Mouse (Mus musculus): ENCODE data around the gene Slfn8. TPM values are rescaled to one million over a fixed set of nuclear protein-coding genes. Genes with fewer than 3 reads are reported as not detected.

Gene Slfn8
- polyA plus RNA-seq (2014; fragmentation: Nextera tagmentation; extraction: Ambion mirVana): 0.11 and 0.28 TPM in 2 replicates

DNA sequence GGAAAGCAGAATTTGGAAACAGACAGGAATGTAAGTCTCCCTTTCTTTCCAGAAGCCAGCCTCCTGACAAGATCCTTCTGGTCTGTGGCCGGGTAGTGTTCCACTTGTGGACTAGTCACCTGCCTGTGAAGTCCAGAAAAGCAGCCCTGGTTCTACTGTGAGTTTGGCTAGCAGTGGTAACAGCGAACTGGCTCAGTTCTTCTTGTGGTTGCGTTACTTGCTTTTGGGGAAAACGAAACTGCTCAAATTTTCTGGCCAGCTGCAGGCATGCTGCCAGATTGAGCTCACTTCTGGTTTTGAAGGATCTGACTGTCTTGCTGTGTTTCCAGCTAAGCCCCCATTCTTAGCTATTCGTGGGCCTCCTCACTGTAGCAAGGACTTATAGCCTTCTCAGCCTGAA, at the start of gene Slfn8:
TSS of gene Slfn8 (minus strand) at position 190 of the 400 bp plus-strand sequence.
- no peaks in the 10 kb centered on the region for H3K27me3 ChIP-seq (ENCODE audit: control insufficient read depth, insufficient read depth, low read length)
- H3K4me3 ChIP-seq (ENCODE audit: low read depth, low read length): no peak within 1 kb of the TSS
- no peak within 1 kb of the TSS for H3K27ac ChIP-seq (ENCODE audit: low read depth, low read length)
- no peak for ATAC-seq (ENCODE audit: low FRiP score)
- no peak for DNase-seq (ENCODE audit: low spot score, missing footprints)
- no peak within 1 kb of the TSS for H3K9ac ChIP-seq (ENCODE audit: low read length)
- no peaks in the 10 kb centered on the region for H3K9me3 ChIP-seq (ENCODE audit: control insufficient read depth, low read length)
- H3K4me2 ChIP-seq: no peak within 1 kb of the TSS
- H3K36me3 ChIP-seq (ENCODE audit: control insufficient read depth, insufficient read depth, low read length): no peaks in the 10 kb centered on the region
- WGBS: 80% methylated on average over 5 of the region's 5 CpGs
- no peaks in the 10 kb centered on the region for H3K4me1 ChIP-seq (ENCODE audit: control insufficient read depth, insufficient read depth, low read length)

DNA sequence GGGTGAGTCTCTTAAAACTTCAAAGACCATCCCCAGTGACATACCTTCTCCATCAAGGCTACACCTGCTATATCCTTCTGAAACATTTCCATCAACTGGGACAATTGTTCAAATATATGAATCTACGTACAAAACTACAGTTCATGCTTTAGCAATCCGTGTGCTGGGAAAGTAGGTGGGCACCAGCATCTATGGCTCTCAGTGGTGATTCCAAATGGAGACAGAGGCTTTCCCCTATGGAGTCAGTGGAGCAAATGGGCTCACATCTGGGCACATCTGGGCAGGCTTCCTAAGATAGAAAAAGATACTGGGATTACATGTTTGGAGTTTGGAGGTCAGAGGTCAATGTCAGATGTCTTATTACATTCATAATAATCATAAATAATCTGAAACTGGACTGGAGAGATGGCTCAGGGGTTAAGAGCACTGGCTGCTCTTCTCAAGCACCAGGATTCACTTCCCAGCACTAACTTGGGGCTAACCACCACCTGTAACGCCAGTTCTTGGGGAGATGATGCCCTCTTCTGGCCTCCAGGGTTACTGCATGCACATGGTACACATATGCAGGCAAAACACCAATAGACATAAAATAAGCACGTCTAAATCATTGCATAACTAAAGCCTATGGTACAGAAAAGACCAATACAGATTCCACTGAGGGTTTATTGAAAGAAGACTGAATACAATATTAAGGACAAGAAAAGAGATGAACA, 47.5 kb upstream of the Slfn8 start:
- 74% methylated on average over 4 of the region's 4 CpGs for WGBS
- no peak for ATAC-seq (ENCODE audit: low FRiP score)

GRCm38 (mm10) chr11:83066640-83067531, 46.3 kb upstream of the Slfn8 start:
- no peak for ATAC-seq (ENCODE audit: low FRiP score)

More for the DNA sequence above, 47.5 kb upstream of the Slfn8 start:
- no peaks in the 10 kb centered on the region for H3K4me1 ChIP-seq (ENCODE audit: control insufficient read depth, insufficient read depth, low read length)
- no peak for DNase-seq (ENCODE audit: low spot score, missing footprints)
- no peaks in the 10 kb centered on the region for H3K36me3 ChIP-seq (ENCODE audit: control insufficient read depth, insufficient read depth, low read length)
- H3K27ac ChIP-seq (ENCODE audit: low read depth, low read length): no peak overlapping the region
- H3K9me3 ChIP-seq (ENCODE audit: control insufficient read depth, low read length): no peaks in the 10 kb centered on the region
- no peak overlapping the region for H3K9ac ChIP-seq (ENCODE audit: low read length)
- no peaks in the 10 kb centered on the region for H3K27me3 ChIP-seq (ENCODE audit: control insufficient read depth, insufficient read depth, low read length)
- no peak overlapping the region for H3K4me2 ChIP-seq
- H3K4me3 ChIP-seq (ENCODE audit: low read depth, low read length): no peak overlapping the region

DNA sequence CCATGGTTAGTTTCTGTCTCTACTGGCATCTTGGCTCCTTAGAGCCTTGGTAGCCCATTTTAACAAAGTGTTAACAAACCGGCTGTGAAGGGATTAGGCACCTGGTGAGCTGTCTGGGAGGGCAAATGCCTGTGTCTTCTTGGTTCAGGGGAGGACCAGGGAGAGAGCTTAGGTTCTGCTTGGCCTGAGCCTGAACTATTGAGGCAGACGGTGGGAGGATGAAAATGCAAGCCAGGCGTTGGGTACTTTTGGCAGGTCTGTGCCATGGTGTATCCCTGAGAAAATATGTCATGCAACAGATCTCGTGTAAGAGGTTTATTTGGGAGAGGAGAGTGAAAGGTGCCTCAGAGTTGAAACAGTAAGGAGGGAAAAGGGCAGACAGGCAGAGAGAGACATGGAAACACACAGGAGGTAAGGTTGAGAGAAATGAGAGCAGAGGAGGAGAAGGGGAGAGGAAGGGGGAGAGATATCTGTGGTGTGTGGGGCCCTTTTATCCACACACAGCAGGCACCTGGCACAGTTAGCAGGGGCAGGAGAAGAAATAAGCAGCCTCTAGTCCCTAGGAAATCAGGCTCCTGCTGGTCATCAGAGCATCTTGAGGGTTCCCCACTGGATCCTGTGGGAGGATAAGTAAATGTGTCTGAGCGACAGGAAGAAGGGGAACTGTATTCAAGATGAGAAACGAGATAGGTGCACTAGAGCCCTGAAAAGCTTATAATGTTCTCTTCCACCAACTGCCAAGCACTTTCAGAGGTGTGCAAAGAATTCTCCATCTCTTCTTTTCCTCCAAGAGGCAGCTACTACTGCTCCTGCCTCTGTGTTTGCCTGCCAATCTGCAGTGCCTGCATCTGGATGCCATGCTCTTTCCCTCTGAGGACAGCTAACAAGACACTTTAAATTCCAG, 45.1 kb upstream of the Slfn8 start:
- H3K9me3 ChIP-seq (ENCODE audit: control insufficient read depth, low read length): no peaks in the 10 kb centered on the region
- DNase-seq (ENCODE audit: low spot score, missing footprints) (no peak), ATAC-seq (ENCODE audit: low FRiP score) (no peak)
- no peak overlapping the region for H3K4me2 ChIP-seq
- no peak overlapping the region for H3K9ac ChIP-seq (ENCODE audit: low read length)
- no peak overlapping the region for H3K27ac ChIP-seq (ENCODE audit: low read depth, low read length)
- no peaks in the 10 kb centered on the region for H3K36me3 ChIP-seq (ENCODE audit: control insufficient read depth, insufficient read depth, low read length)
- no peak overlapping the region for H3K4me3 ChIP-seq (ENCODE audit: low read depth, low read length)
- 14% methylated on average over 6 of the region's 6 CpGs for WGBS
- no peaks in the 10 kb centered on the region for H3K27me3 ChIP-seq (ENCODE audit: control insufficient read depth, insufficient read depth, low read length)
- no peaks in the 10 kb centered on the region for H3K4me1 ChIP-seq (ENCODE audit: control insufficient read depth, insufficient read depth, low read length)

More at GRCm38 (mm10) chr11:83066640-83067531, 46.3 kb upstream of the Slfn8 start:
- H3K27ac ChIP-seq (ENCODE audit: low read depth, low read length): no peak overlapping the region
- H3K4me2 ChIP-seq: no peak overlapping the region
- H3K9ac ChIP-seq (ENCODE audit: low read length): no peak overlapping the region
- DNase-seq (ENCODE audit: low spot score, missing footprints): peak; percentile 67
- WGBS: 44% methylated on average over 11 of the region's 11 CpGs
- H3K36me3 ChIP-seq (ENCODE audit: control insufficient read depth, insufficient read depth, low read length): no peaks in the 10 kb centered on the region
- H3K27me3 ChIP-seq (ENCODE audit: control insufficient read depth, insufficient read depth, low read length): no peaks in the 10 kb centered on the region
- no peak overlapping the region for H3K4me3 ChIP-seq (ENCODE audit: low read depth, low read length)
- H3K9me3 ChIP-seq (ENCODE audit: control insufficient read depth, low read length): no peaks in the 10 kb centered on the region
- H3K4me1 ChIP-seq (ENCODE audit: control insufficient read depth, insufficient read depth, low read length): no peaks in the 10 kb centered on the region

DNA sequence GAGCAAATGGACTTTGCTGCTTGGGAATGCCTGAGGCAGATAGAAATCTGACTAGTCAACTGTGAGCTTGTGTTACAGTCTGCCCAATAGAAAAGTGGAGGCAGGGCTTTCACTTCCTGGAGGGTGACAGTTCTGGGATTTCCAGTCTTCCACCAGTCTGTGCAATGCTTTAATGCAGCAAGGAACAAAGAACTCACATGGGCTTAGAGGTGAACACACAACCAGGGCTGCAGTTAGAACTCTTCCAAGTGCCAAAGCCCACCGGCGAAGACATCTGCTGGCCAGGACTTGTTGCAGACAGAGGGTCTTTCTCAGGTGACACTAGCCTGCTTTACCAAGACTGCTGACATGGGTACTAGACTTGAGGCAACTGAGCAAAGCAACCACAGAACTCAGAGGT, 44.3 kb upstream of the Slfn8 start, which contains the start of gene Slfn2:
TSS of gene Slfn2 (plus strand) at position 167 of the 400 bp plus-strand sequence.
- H3K4me1 ChIP-seq (ENCODE audit: control insufficient read depth, insufficient read depth, low read length): no peaks in the 10 kb centered on the region
- no peak within 1 kb of the TSS for H3K4me3 ChIP-seq (ENCODE audit: low read depth, low read length)
- no peaks in the 10 kb centered on the region for H3K27me3 ChIP-seq (ENCODE audit: control insufficient read depth, insufficient read depth, low read length)
- H3K27ac ChIP-seq (ENCODE audit: low read depth, low read length): no peak within 1 kb of the TSS
- no peaks in the 10 kb centered on the region for H3K36me3 ChIP-seq (ENCODE audit: control insufficient read depth, insufficient read depth, low read length)
- WGBS: 79% methylated on average over 2 of the region's 2 CpGs
- H3K9me3 ChIP-seq (ENCODE audit: control insufficient read depth, low read length): no peaks in the 10 kb centered on the region
- H3K9ac ChIP-seq (ENCODE audit: low read length): no peak within 1 kb of the TSS
- H3K4me2 ChIP-seq: no peak within 1 kb of the TSS
- ATAC-seq (ENCODE audit: low FRiP score) (no peak), DNase-seq (ENCODE audit: low spot score, missing footprints) (no peak)

DNA sequence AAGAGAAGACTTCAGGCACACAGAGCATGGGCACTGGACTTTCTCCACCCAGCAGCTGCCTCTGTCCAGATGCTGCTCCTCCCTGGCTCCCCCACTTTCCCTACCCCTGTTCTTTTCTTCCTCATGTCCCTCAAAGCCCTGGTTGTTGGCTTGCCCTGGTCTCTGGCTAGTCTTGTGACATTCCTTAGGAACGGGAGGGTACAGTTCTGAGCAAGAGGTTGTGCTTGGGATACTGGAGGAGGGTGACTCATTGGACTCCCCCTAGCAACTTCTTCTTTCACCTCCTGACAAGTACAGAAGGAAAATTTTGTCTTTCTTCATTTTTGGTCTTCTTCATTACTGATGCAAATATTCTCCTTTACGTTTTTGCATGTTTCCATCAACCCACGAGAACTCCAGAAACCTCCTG, 43.3 kb upstream of the Slfn8 start:
- no peaks in the 10 kb centered on the region for H3K4me1 ChIP-seq (ENCODE audit: control insufficient read depth, insufficient read depth, low read length)
- H3K27me3 ChIP-seq (ENCODE audit: control insufficient read depth, insufficient read depth, low read length): no peaks in the 10 kb centered on the region
- H3K9ac ChIP-seq (ENCODE audit: low read length): no peak overlapping the region
- ATAC-seq (ENCODE audit: low FRiP score): no peak
- WGBS: 76% methylated on average over 3 of the region's 3 CpGs
- H3K4me3 ChIP-seq (ENCODE audit: low read depth, low read length): no peak overlapping the region
- H3K27ac ChIP-seq (ENCODE audit: low read depth, low read length): no peak overlapping the region
- no peaks in the 10 kb centered on the region for H3K36me3 ChIP-seq (ENCODE audit: control insufficient read depth, insufficient read depth, low read length)
- no peaks in the 10 kb centered on the region for H3K9me3 ChIP-seq (ENCODE audit: control insufficient read depth, low read length)
- no peak for DNase-seq (ENCODE audit: low spot score, missing footprints)
- no peak overlapping the region for H3K4me2 ChIP-seq

DNA sequence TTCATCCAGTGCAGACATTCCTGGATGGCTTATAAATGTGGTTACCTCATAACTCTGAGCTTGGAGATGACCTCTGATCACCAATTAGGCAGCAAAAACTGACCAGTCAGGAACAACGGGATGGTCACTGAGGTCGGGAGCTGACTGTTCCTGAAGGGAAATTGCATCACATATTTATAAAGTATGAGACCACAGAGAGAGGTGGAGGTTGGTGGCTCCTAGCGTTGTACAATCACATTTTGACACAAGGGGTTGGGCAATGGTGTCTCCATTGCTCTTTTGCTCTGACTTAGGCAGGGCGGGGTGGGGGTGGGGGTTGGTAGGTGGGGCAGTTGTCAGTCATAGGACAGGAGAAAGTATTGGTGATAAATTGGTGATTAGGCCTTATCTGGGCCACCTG, 42.5 kb upstream of the Slfn8 start:
- DNase-seq (ENCODE audit: low spot score, missing footprints): no peak
- Histone ChIP-seq H3K4me3 (ENCODE audit: low read depth, low read length) (no peak overlapping the region), H3K36me3 (ENCODE audit: control insufficient read depth, insufficient read depth, low read length) (no peaks in the 10 kb centered on the region), H3K27me3 (ENCODE audit: control insufficient read depth, insufficient read depth, low read length) (no peaks in the 10 kb centered on the region), H3K9ac (ENCODE audit: low read length) (no peak overlapping the region), H3K27ac (ENCODE audit: low read depth, low read length) (no peak overlapping the region), H3K9me3 (ENCODE audit: control insufficient read depth, low read length) (no peaks in the 10 kb centered on the region), H3K4me2 (no peak overlapping the region), H3K4me1 (ENCODE audit: control insufficient read depth, insufficient read depth, low read length) (no peaks in the 10 kb centered on the region)
- no peak for ATAC-seq (ENCODE audit: low FRiP score)
- 85% methylated on average over 4 of the region's 4 CpGs for WGBS

GRCm38 (mm10) chr11:83061806-83062205, 41.2 kb upstream of the Slfn8 start:
- H3K27ac ChIP-seq (ENCODE audit: low read depth, low read length): no peak overlapping the region
- DNase-seq (ENCODE audit: low spot score, missing footprints): no peak
- H3K4me2 ChIP-seq: no peak overlapping the region
- no peak for ATAC-seq (ENCODE audit: low FRiP score)
- no peak overlapping the region for H3K9ac ChIP-seq (ENCODE audit: low read length)
- WGBS: 90% methylated on average over 7 of the region's 7 CpGs
- no peak overlapping the region for H3K4me3 ChIP-seq (ENCODE audit: low read depth, low read length)
- no peaks in the 10 kb centered on the region for H3K4me1 ChIP-seq (ENCODE audit: control insufficient read depth, insufficient read depth, low read length)
- H3K27me3 ChIP-seq (ENCODE audit: control insufficient read depth, insufficient read depth, low read length): no peaks in the 10 kb centered on the region
- no peaks in the 10 kb centered on the region for H3K9me3 ChIP-seq (ENCODE audit: control insufficient read depth, low read length)
- no peaks in the 10 kb centered on the region for H3K36me3 ChIP-seq (ENCODE audit: control insufficient read depth, insufficient read depth, low read length)
